In genomic region chr12:32380457-32380856, GRCm38 (mm10) we compare ENCODE assay signal across 9 mouse cellular contexts. TPM values are rescaled to one million over a fixed set of nuclear protein-coding genes. Genes with fewer than 3 reads are reported as not detected.
DNase-seq lines count a peak whose midpoint lies in the region; ATAC-seq lines count a peak whose summit lies in the region.
"Had no signal": no experiment of that assay in that cellular context is flagged by ENCODE, and none has a peak within 500 bp of the region (broad histone marks: within the 10 kb centered on the region; RNA-seq: fewer than 3 reads in every experiment).

No protein-coding gene starts in this region.

- DNase-seq in kidney, postnatal 14 days = no peak
- peak; percentile 38 for DNase-seq in c-Kit-positive CD71-positive TER-119-positive erythroid progenitor cells, embryonic 14.5 days (ENCODE audit: low spot score)
- DNase-seq in midbrain, embryonic 14.5 days = no peak
- DNase-seq in thymus, postnatal 0 days (ENCODE audit: low spot score) = no peak
- DNase-seq in urinary bladder, postnatal 4 days (ENCODE audit: low spot score in 2 of 2) = no peak
- DNase-seq: cerebellum, postnatal 36 days had no signal

- peak overlapping the region; percentile 19 for H3K4me3 ChIP-seq in kidney, embryonic 15.5 days (replicated peaks)
- peak overlapping the region; percentile 71 for H3K4me3 ChIP-seq in hindbrain, embryonic 15.5 days
- peak overlapping the region; percentile 84 for H3K4me3 ChIP-seq in midbrain, embryonic 14.5 days (replicated peaks; ENCODE audit: low read depth, low read length)

- 72% methylated on average over 3 of the region's 3 CpGs for WGBS in kidney, embryonic 15.5 days
- WGBS in hindbrain, embryonic 15.5 days = 45% methylated on average over 3 of the region's 3 CpGs
- 48% methylated on average over 3 of the region's 3 CpGs for WGBS in midbrain, embryonic 14.5 days

- H3K9me3 ChIP-seq in kidney, embryonic 15.5 days (replicated peaks) = no peaks in the 10 kb centered on the region
- H3K9me3 ChIP-seq in hindbrain, embryonic 15.5 days = no peaks in the 10 kb centered on the region
- no peaks in the 10 kb centered on the region for H3K9me3 ChIP-seq in midbrain, embryonic 14.5 days (ENCODE audit: control insufficient read depth, low read length)

- H3K4me2 ChIP-seq in kidney, embryonic 15.5 days = peak overlapping the region; percentile 80
- H3K4me2 ChIP-seq in hindbrain, embryonic 15.5 days = peak overlapping the region; percentile 65
- H3K4me2 ChIP-seq in midbrain, embryonic 14.5 days (ENCODE audit: low read length) = peak overlapping the region; percentile 86

- no peak overlapping the region for H3K9ac ChIP-seq in kidney, embryonic 15.5 days
- H3K9ac ChIP-seq in hindbrain, embryonic 15.5 days = no peak overlapping the region
- no peak overlapping the region for H3K9ac ChIP-seq in midbrain, embryonic 14.5 days (replicated peaks; ENCODE audit: low read length)

- no peak for ATAC-seq in kidney, embryonic 15.5 days (replicated peaks; ENCODE audit: low FRiP score)
- ATAC-seq in hindbrain, embryonic 15.5 days (ENCODE audit: low FRiP score, low read depth) = no peak
- ATAC-seq in midbrain, embryonic 14.5 days (ENCODE audit: low FRiP score, low TSS enrichment) = no peak
- no peak for ATAC-seq in inflammation-experienced regulatory T-cells, adult 6 months

- H3K36me3 ChIP-seq in kidney, embryonic 15.5 days = no peaks in the 10 kb centered on the region
- no peaks in the 10 kb centered on the region for H3K36me3 ChIP-seq in hindbrain, embryonic 15.5 days
- H3K36me3 ChIP-seq in midbrain, embryonic 14.5 days (ENCODE audit: control insufficient read depth, insufficient read depth, low read length) = no peaks in the 10 kb centered on the region

- H3K27ac ChIP-seq in kidney, embryonic 15.5 days = no peak overlapping the region
- no peak overlapping the region for H3K27ac ChIP-seq in hindbrain, embryonic 15.5 days (replicated peaks)
- H3K27ac ChIP-seq in midbrain, embryonic 14.5 days (replicated peaks; ENCODE audit: low read depth, low read length) = no peak overlapping the region

- peaks cover 8% of the 10 kb centered on the region for H3K4me1 ChIP-seq in kidney, embryonic 15.5 days
- peaks cover 28% of the 10 kb centered on the region for H3K4me1 ChIP-seq in hindbrain, embryonic 15.5 days (replicated peaks)
- H3K4me1 ChIP-seq in midbrain, embryonic 14.5 days (ENCODE audit: control insufficient read depth, insufficient read depth, low read length) = peaks cover 24% of the 10 kb centered on the region

- no peaks in the 10 kb centered on the region for H3K27me3 ChIP-seq in kidney, embryonic 15.5 days
- no peaks in the 10 kb centered on the region for H3K27me3 ChIP-seq in hindbrain, embryonic 15.5 days
- H3K27me3 ChIP-seq in midbrain, embryonic 14.5 days (ENCODE audit: control insufficient read depth, insufficient read depth, low read length) = no peaks in the 10 kb centered on the region

RNA-seq across cellular contexts. Expression of gene Ccdc71l, which starts 2.0 kb away (rescaled TPM):
- 2.4 and 2.7 TPM in 2 replicates for polyA plus RNA-seq in kidney, embryonic 15.5 days (2015; fragmentation: Nextera tagmentation; extraction: Ambion mirVana)
- polyA plus RNA-seq in hindbrain, embryonic 15.5 days (2015; fragmentation: Nextera tagmentation; extraction: Ambion mirVana) = 4.5 TPM in 2 replicates
- polyA plus RNA-seq in midbrain, embryonic 14.5 days (2014; fragmentation: Nextera tagmentation; extraction: Ambion mirVana) = 6.7 and 8.4 TPM in 2 replicates
- 4.0 and 4.9 TPM in 2 replicates for polyA plus RNA-seq in thymus, postnatal 0 days (2015; fragmentation: Nextera tagmentation; extraction: Ambion mirVana)
- 1 to 10 TPM; 1.7 to 2.3 (median 1.8) TPM for polyA plus RNA-seq in inflammation-experienced regulatory T-cells, adult 6 months (2017; shearing (Covaris generic))

Comparison
In these comparisons a context has a peak if more than half of its experiments do, and no peak if none do; other contexts are left out.
1. H3K4me3 ChIP-seq: peak in every context shown above with its lines; median percentile 84 in midbrain, embryonic 14.5 days; 71 in hindbrain, embryonic 15.5 days; 19 in kidney, embryonic 15.5 days.